Mouse (Mus musculus) heart, postnatal 36 days (tissue): ENCODE measurements around the gene Gm17651. TPM values are rescaled to one million over a fixed set of nuclear protein-coding genes. Genes with fewer than 3 reads are reported as not detected.

Experiments
- DNase-seq, 2 experiments: peaks; one replicate each; pipeline ENCODE4 v3.0.0; 2021 to 2022
- intact Hi-C: fragments of 180-260 bp; cut with DNase I; formaldehyde crosslinking; loops from one replicate; pipeline ENCODE4 v1.15.1; 2025
- total RNA-seq, 2 experiments: library from RNA; stranded (reverse); gene quantifications; 2 replicates each; pipeline ENCODE4 v1.2.3; 2021

The Gm17651 gene
- total RNA-seq, 2 experiments from 2014 or later = not detected

GRCm38 (mm10) chr3:97681321-97682158 lies 7.0 kb upstream of the Gm17651 start:
- DNase-seq = peak; percentile 69

GRCm38 (mm10) chr3:97680631-97681320 lies 6.3 kb upstream of the Gm17651 start:
- intact Hi-C loops = loop anchor here (1.0 to 5.0 kb wide), 3 partner anchors 70 to 199 kb away; partner anchors contain the start of gene Chd1l
- peak; percentile 84 to 85 for DNase-seq

More at GRCm38 (mm10) chr3:97681321-97682158, 7.0 kb upstream of the Gm17651 start:
- intact Hi-C loops = loop anchor here (2.0 to 5.0 kb wide), 2 partner anchors 71 to 86 kb away; partner anchors contain the start of gene Chd1l

GRCm38 (mm10) chr3:97678416-97678815 lies 3.9 kb upstream of the Gm17651 start:
- DNase-seq = no peak
- intact Hi-C loops = no loop called here

GRCm38 (mm10) chr3:97676126-97676525 lies 1.6 kb upstream of the Gm17651 start:
- no peak for DNase-seq
- intact Hi-C loops = no loop called here

- intact Hi-C loops = no loop called here
- DNase-seq = no peak
Measured at GRCm38 (mm10) chr3:97667093-97667675, 7.3 kb downstream of the Gm17651 start.

GRCm38 (mm10) chr3:97666154-97666553 lies 8.3 kb downstream of the Gm17651 start:
- intact Hi-C loops = no loop called here
- no peak for DNase-seq

- intact Hi-C loops = no loop called here
Measured at GRCm38 (mm10) chr3:97665525-97665924, 9.0 kb downstream of the Gm17651 start.

GRCm38 (mm10) chr3:97661206-97661605 lies 13.3 kb downstream of the Gm17651 start:
- no peak for DNase-seq
- intact Hi-C loops = no loop called here

More at GRCm38 (mm10) chr3:97665525-97665924, 9.0 kb downstream of the Gm17651 start:
- no peak for DNase-seq

GRCm38 (mm10) chr3:97659746-97660145 lies 14.7 kb downstream of the Gm17651 start:
- DNase-seq = no peak
- intact Hi-C loops = loop anchor here (5.0 kb wide), 1 partner anchor 432 kb away; no protein-coding TSS in a partner anchor

GRCm38 (mm10) chr3:97658426-97659193 lies 15.9 kb downstream of the Gm17651 start:
- no peak for DNase-seq
- intact Hi-C loops = loop anchor here (1.0 to 5.0 kb wide), 2 partner anchors 48 to 431 kb away; partner anchors contain the start of gene Chd1l

- intact Hi-C loops = loop anchor here (1.0 to 5.0 kb wide), 2 partner anchors 48 to 431 kb away; partner anchors contain the start of gene Chd1l
- DNase-seq = peak; percentile 99
Measured at GRCm38 (mm10) chr3:97657655-97658411, 16.7 kb downstream of the Gm17651 start, which contains the start of gene Prkab2. TSS of gene Prkab2 (plus strand) at chr3:97658193.

GRCm38 (mm10) chr3:97654901-97655300 lies 19.6 kb downstream of the Gm17651 start:
- intact Hi-C loops = loop anchor here (5.0 kb wide), 1 partner anchor 428 kb away; no protein-coding TSS in a partner anchor
- DNase-seq = peak; percentile 17 to 38

GRCm38 (mm10) chr3:97653781-97654180 lies 20.7 kb downstream of the Gm17651 start:
- no peak for DNase-seq
- intact Hi-C loops = no loop called here

- peak in 1 of 2 experiments; percentile 39 for DNase-seq
- intact Hi-C loops = no loop called here
Measured at GRCm38 (mm10) chr3:97651604-97652003, 22.9 kb downstream of the Gm17651 start.

GRCm38 (mm10) chr3:97649469-97649868 lies 25.0 kb downstream of the Gm17651 start:
- DNase-seq = no peak
- intact Hi-C loops = no loop called here

GRCm38 (mm10) chr3:97649022-97649421 lies 25.5 kb downstream of the Gm17651 start:
- DNase-seq = no peak
- intact Hi-C loops = no loop called here

- peak in 1 of 2 experiments; percentile 7 for DNase-seq
Measured at GRCm38 (mm10) chr3:97648518-97648917, 26.0 kb downstream of the Gm17651 start.

GRCm38 (mm10) chr3:97642001-97642400 lies 32.5 kb downstream of the Gm17651 start:
- intact Hi-C loops = no loop called here
- no peak for DNase-seq

More at GRCm38 (mm10) chr3:97648518-97648917, 26.0 kb downstream of the Gm17651 start:
- intact Hi-C loops = no loop called here

- intact Hi-C loops = no loop called here
Measured at GRCm38 (mm10) chr3:97641396-97641795, 33.1 kb downstream of the Gm17651 start.

More at GRCm38 (mm10) chr3:97641396-97641795, 33.1 kb downstream of the Gm17651 start:
- no peak for DNase-seq
